Mouse (Mus musculus) CD4-positive helper T cell, adult 2 months (primary cell): Measurements from ENCODE around the gene Tssk2.

Source experiments
- DNase-seq: peaks from one replicate; pipeline ENCODE4 v3.0.0-alpha.2; 2012; ENCODE audit warnings: low read depth, missing footprints, low spot score

Gene Tssk2

DNA sequence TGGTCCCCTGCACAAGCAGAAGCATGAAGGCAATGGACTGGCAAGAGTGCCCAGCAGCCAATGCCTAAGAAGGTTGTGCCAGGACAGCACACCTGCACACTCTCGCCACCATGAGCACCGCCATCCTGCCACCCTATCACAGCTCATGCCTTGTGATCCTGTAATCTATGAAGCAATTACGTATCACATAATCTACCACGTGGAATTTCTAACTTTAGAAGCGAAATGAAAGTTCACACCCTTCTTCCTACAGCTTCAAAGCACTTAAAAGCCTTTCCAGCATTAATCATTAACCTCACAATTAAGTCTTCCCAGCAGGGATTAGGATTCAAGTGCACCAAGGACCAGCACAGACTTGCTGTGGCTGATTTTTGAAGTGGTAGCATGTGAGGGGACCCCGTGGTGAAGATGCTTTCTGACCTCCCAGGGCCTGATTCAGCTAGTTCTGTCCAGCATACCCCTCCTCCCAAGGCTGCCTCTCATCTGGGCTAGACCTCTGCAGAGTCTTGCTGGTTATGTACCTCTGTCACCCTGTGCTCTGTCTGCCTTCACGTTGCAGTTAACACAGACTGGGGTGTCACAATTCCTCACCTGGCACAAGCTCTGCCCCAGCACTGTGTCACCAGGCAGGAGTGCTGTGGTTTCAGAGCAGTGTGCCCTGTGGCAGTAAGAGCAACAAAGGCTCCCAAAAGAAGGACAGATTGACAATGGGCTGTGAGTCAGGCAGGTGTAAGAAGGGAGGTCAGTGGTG is 46.8 kb downstream of the Tssk2 start:
- DNase-seq, result no peak

DNA sequence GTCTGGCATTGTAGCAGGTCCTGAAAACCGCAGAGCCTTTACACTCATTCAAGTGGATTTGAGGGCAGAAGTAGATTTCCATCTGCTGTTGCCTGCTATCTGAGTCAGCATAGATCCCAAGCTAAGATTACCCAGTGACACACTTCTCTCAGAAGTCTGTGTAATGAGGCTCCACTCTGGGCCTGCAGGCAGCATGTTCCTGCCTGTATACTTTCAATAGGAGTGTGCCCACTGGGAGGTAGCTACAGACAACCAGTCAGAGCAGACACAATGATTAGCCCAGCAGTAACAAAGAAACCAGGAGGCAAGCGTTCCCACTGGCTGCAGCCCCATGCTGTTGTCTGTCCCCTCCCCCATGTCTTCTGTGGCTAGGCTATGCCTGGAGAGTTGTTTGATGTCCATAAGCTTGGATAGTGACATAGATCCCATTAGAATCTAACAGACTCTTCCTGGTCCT is 51.0 kb downstream of the Tssk2 start:
- peak; percentile 40 for DNase-seq
